Mouse (Mus musculus): ENCODE data around the gene Lefty1. TPM values are rescaled to one million over a fixed set of nuclear protein-coding genes. Genes with fewer than 3 reads are reported as not detected.
"Not testable (repeated sequence)": the region's sequence is repeated elsewhere in the genome, so short reads cannot be mapped to it uniquely, and the experiment has no call there.

Gene Lefty1
- polyA plus RNA-seq, 1 experiment from 2014 or later = 6.0 TPM

- 72% methylated on average over 3 of the region's 3 CpGs for WGBS (ENCODE audit: insufficient replicate concordance)
- Histone ChIP-seq H3K27ac (peak overlapping the region; percentile 13; the same call in 1 of the 2 replicates), H3K4me2 (no peak overlapping the region), H3K36me3 (peaks cover 49% of the 10 kb centered on the region), H3K9ac (no peak overlapping the region), H3K27me3 (no peaks in the 10 kb centered on the region), H3K4me3 (replicated peaks) (no peak overlapping the region), H3K4me1 (replicated peaks) (peaks cover 14% of the 10 kb centered on the region), H3K9me3 (replicated peaks) (no peaks in the 10 kb centered on the region)
- no peak for ATAC-seq (ENCODE audit: low read depth)
- no peak for DNase-seq
Measured at GRCm38 (mm10) chr1:180957989-180958388, 23.2 kb downstream of the Lefty1 start.

DNA sequence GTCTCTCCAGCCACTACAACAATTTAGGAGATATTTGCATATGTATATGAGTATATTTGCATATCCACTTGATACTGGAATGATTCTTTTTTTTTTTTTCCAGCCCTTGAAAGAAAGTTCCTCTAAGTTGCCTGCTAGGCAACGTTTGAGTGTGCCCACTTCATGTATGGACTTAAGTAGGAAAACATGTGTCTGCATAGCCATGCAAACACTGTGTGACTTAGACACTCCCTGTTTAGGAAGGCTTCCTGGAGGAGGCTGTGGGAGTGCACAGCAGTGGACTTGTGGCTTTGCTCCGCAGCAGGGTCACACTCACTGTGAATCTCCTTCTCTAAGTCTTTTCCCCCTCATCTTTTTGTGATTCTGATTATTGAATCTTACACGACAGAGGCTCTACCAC, 24.0 kb downstream of the Lefty1 start:
- H3K4me3 ChIP-seq (replicated peaks) = no peak overlapping the region
- 58% methylated on average over 3 of the region's 3 CpGs for WGBS (ENCODE audit: insufficient replicate concordance)
- peaks cover 12% of the 10 kb centered on the region for H3K4me1 ChIP-seq (replicated peaks)
- H3K27ac ChIP-seq = no peak overlapping the region
- no peaks in the 10 kb centered on the region for H3K27me3 ChIP-seq
- no peak overlapping the region for H3K4me2 ChIP-seq
- DNase-seq (no peak), ATAC-seq (ENCODE audit: low read depth) (no peak)
- H3K9me3 ChIP-seq (replicated peaks) = no peaks in the 10 kb centered on the region
- H3K9ac ChIP-seq = no peak overlapping the region
- H3K36me3 ChIP-seq = peaks cover 54% of the 10 kb centered on the region

DNA sequence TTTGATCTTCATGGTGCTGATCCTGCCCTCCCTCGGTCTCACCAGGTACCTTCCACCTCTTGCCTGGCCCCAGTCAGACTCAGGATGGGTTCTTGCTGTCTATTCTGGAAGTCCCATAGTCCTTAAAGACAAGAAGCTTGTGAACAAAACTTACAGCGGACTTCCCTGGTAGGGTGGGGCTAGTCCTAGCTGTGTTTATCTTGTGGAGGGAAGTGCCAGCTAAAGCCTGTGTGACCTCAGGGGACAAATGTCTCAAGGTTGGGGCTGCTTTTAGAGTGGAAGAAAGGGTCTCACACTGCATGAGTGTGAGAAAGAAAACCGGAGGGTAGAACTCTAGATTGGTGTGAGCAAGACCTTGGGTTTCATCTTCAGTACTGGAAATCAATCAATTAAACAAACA, 31.0 kb downstream of the Lefty1 start:
- H3K4me3 ChIP-seq (replicated peaks) = no peak overlapping the region
- H3K27me3 ChIP-seq = no peaks in the 10 kb centered on the region
- no peak overlapping the region for H3K9ac ChIP-seq
- H3K9me3 ChIP-seq (replicated peaks) = no peaks in the 10 kb centered on the region
- ATAC-seq (ENCODE audit: low read depth) = no peak
- H3K4me1 ChIP-seq (replicated peaks) = no peaks in the 10 kb centered on the region
- no peak for DNase-seq
- no peak overlapping the region for H3K4me2 ChIP-seq
- WGBS (ENCODE audit: insufficient replicate concordance) = 69% methylated on average over 3 of the region's 3 CpGs
- peaks cover 56% of the 10 kb centered on the region for H3K36me3 ChIP-seq
- no peak overlapping the region for H3K27ac ChIP-seq

- Histone ChIP-seq H3K36me3 (peaks cover 55% of the 10 kb centered on the region), H3K4me3 (replicated peaks) (no peak overlapping the region), H3K27ac (no peak overlapping the region), H3K9ac (no peak overlapping the region), H3K4me2 (no peak overlapping the region), H3K27me3 (no peaks in the 10 kb centered on the region), H3K4me1 (replicated peaks) (no peaks in the 10 kb centered on the region), H3K9me3 (replicated peaks) (no peaks in the 10 kb centered on the region)
- 66% methylated on average over 3 of the region's 3 CpGs for WGBS (ENCODE audit: insufficient replicate concordance)
- DNase-seq (no peak), ATAC-seq (ENCODE audit: low read depth) (no peak)
Measured at GRCm38 (mm10) chr1:180966542-180966941, 31.7 kb downstream of the Lefty1 start.

GRCm38 (mm10) chr1:180967261-180967660, 32.4 kb downstream of the Lefty1 start:
- H3K9ac ChIP-seq = no peak overlapping the region
- H3K4me3 ChIP-seq (replicated peaks) = no peak overlapping the region
- H3K9me3 ChIP-seq (replicated peaks) = no peaks in the 10 kb centered on the region
- H3K27me3 ChIP-seq = no peaks in the 10 kb centered on the region
- no peak for ATAC-seq (ENCODE audit: low read depth)
- WGBS (ENCODE audit: insufficient replicate concordance) = 82% methylated on average over 7 of the region's 7 CpGs
- no peak overlapping the region for H3K27ac ChIP-seq
- peaks cover 47% of the 10 kb centered on the region for H3K36me3 ChIP-seq
- H3K4me1 ChIP-seq (replicated peaks) = no peaks in the 10 kb centered on the region
- DNase-seq = no peak
- no peak overlapping the region for H3K4me2 ChIP-seq

DNA sequence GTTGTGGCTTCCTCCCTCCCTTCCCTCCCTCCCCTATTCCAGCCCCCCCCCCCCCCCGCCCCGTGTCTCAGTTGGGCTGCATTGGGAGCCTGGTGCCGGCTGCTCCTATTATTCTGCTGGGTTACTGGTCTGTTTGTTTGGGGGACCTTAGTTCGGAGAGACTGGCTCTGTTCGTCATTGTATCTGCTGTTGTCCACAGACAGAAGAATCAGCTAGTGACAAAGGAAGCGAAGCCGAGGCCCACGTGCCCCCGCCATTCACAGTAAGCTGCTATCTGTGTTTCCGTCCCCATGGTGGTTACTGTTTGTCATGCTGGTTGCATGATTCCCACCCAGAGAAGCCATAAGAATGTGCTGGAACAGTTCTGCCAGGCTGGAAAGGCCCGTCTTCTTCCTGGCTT, 38.1 kb downstream of the Lefty1 start:
- Histone ChIP-seq H3K36me3 (peaks cover 22% of the 10 kb centered on the region), H3K27me3 (no peaks in the 10 kb centered on the region), H3K4me3 (replicated peaks) (no peak overlapping the region), H3K9ac (no peak overlapping the region), H3K9me3 (replicated peaks) (no peaks in the 10 kb centered on the region), H3K4me1 (replicated peaks) (0 out of 2 replicates have a peak, but pooled peaks cover 5% of the 10 kb centered on the region), H3K27ac (no peak overlapping the region), H3K4me2 (no peak overlapping the region)
- ATAC-seq (ENCODE audit: low read depth) = no peak
- no peak for DNase-seq
- WGBS (ENCODE audit: insufficient replicate concordance) = 64% methylated on average over 10 of the region's 11 CpGs

DNA sequence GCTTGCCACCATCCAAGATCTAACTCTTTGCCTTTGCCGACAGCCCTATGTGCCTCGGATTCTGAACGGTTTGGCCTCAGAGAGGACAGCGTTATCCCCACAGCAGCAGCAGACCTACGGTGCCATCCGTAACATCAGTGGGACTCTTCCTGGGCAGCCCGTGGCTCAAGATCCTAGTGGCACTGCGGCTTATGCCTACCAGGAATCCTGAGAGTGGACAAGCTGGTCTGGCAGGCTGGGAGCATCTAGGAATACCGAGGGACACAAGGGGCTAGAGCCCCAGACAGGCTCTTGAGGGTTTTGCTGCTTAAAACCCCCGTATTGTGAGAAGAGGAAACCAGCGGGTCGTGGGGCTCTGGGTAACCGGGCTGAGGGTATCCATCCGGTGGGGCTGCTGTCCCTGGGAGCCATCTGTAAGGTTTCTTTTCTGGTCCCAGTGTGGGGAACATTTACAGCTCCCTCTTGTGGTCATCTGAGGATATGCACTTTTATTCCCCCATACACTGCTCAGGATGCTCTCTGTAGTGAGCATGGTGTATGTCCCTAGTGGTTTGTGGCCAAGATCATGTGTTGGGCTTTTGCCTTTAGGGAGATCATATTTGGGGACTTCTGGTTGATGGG, 39.4 kb downstream of the Lefty1 start:
- H3K4me2 ChIP-seq = no peak overlapping the region
- H3K9me3 ChIP-seq (replicated peaks) = no peaks in the 10 kb centered on the region
- DNase-seq (peak; percentile 44), ATAC-seq (ENCODE audit: low read depth) (peak; percentile 69)
- H3K9ac ChIP-seq = no peak overlapping the region
- no peak overlapping the region for H3K4me3 ChIP-seq (replicated peaks)
- H3K27ac ChIP-seq = no peak overlapping the region
- 53% methylated on average over 14 of the region's 14 CpGs for WGBS (ENCODE audit: insufficient replicate concordance)
- peaks cover 10% of the 10 kb centered on the region; the same call in 1 of the 2 replicates for H3K36me3 ChIP-seq
- no peaks in the 10 kb centered on the region for H3K27me3 ChIP-seq
- H3K4me1 ChIP-seq (replicated peaks) = 0 out of 2 replicates have a peak, but pooled peaks cover 5% of the 10 kb centered on the region

GRCm38 (mm10) chr1:180976110-180976679, 41.4 kb downstream of the Lefty1 start:
- H3K27ac ChIP-seq = no peak overlapping the region
- 0 out of 2 replicates have a peak, but pooled peaks cover 7% of the 10 kb centered on the region for H3K36me3 ChIP-seq
- H3K4me3 ChIP-seq (replicated peaks) = no peak overlapping the region
- no peak overlapping the region for H3K9ac ChIP-seq
- H3K9me3 ChIP-seq (replicated peaks) = no peaks in the 10 kb centered on the region
- ATAC-seq (ENCODE audit: low read depth) (no peak), DNase-seq (peak; percentile 42)
- WGBS (ENCODE audit: insufficient replicate concordance) = 52% methylated on average over 4 of the region's 4 CpGs
- peaks cover 17% of the 10 kb centered on the region for H3K4me1 ChIP-seq (replicated peaks)
- no peaks in the 10 kb centered on the region for H3K27me3 ChIP-seq
- no peak overlapping the region for H3K4me2 ChIP-seq

GRCm38 (mm10) chr1:180979484-180980251, 44.8 kb downstream of the Lefty1 start:
- Histone ChIP-seq H3K27ac (no peak overlapping the region), H3K27me3 (peaks cover 5% of the 10 kb centered on the region), H3K9ac (no peak overlapping the region), H3K4me3 (replicated peaks) (no peak overlapping the region), H3K9me3 (replicated peaks) (no peaks in the 10 kb centered on the region), H3K4me1 (replicated peaks) (peaks cover 19% of the 10 kb centered on the region), H3K36me3 (no peaks in the 10 kb centered on the region), H3K4me2 (no peak overlapping the region)
- 73% methylated on average over 24 of the region's 24 CpGs for WGBS (ENCODE audit: insufficient replicate concordance)
- DNase-seq (no peak), ATAC-seq (ENCODE audit: low read depth) (no peak)

DNA sequence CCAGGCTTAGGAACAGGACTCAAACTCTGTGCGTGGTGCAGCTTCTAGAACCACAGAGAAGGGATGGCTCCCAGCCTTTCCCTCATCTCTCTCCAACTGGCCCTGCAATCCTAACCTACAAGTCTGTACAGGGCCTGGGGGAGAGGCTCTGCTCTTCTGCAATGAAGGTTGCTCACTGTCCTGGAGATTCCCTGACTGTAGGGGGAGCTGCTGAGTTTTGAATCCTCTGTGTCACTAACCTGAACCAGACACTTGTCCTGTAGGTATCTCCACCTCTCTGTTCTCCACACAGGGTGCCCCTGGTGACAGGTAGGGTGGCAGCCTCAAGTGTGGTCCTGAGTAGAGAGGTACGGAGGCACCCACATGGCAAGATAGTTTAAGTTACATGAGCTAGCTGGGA, 45.6 kb downstream of the Lefty1 start:
- H3K9me3 ChIP-seq (replicated peaks) = no peaks in the 10 kb centered on the region
- no peak overlapping the region for H3K4me2 ChIP-seq
- 51% methylated on average over 2 of the region's 2 CpGs for WGBS (ENCODE audit: insufficient replicate concordance)
- peaks cover 19% of the 10 kb centered on the region for H3K4me1 ChIP-seq (replicated peaks)
- H3K27ac ChIP-seq = peak overlapping the region; percentile 34; the same call in 1 of the 2 replicates
- no peak overlapping the region for H3K9ac ChIP-seq
- peaks cover 8% of the 10 kb centered on the region for H3K27me3 ChIP-seq
- DNase-seq (peak; percentile 54), ATAC-seq (ENCODE audit: low read depth) (peak; percentile 27; the same call in 1 of the 2 replicates)
- no peaks in the 10 kb centered on the region for H3K36me3 ChIP-seq
- no peak overlapping the region for H3K4me3 ChIP-seq (replicated peaks)

GRCm38 (mm10) chr1:180981298-180982046, 46.6 kb downstream of the Lefty1 start:
- peak overlapping the region; percentile 34; the same call in 1 of the 2 replicates for H3K27ac ChIP-seq
- peak; percentile 90 for ATAC-seq (ENCODE audit: low read depth)
- H3K4me3 ChIP-seq (replicated peaks); H3K4me2 ChIP-seq; H3K9ac ChIP-seq; H3K9me3 ChIP-seq (replicated peaks); H3K36me3 ChIP-seq: not testable (repeated sequence)
- WGBS (ENCODE audit: insufficient replicate concordance) = 56% methylated on average over 7 of the region's 7 CpGs
- peaks cover 19% of the 10 kb centered on the region for H3K4me1 ChIP-seq (replicated peaks)
- peaks cover 13% of the 10 kb centered on the region for H3K27me3 ChIP-seq
- DNase-seq = peak; percentile 53

All from liver, embryonic 13.5 days (tissue).